Mouse (Mus musculus) spleen, postnatal 36 days (tissue): ENCODE results near the gene Fxyd7.

Experiments
- DNase-seq, 2 experiments: peaks; one replicate each; pipeline ENCODE4 v3.0.0; 2022; ENCODE audit warnings: low spot score in 2 of 2, mixed read lengths in 1 of 2

Fxyd7 gene

DNA sequence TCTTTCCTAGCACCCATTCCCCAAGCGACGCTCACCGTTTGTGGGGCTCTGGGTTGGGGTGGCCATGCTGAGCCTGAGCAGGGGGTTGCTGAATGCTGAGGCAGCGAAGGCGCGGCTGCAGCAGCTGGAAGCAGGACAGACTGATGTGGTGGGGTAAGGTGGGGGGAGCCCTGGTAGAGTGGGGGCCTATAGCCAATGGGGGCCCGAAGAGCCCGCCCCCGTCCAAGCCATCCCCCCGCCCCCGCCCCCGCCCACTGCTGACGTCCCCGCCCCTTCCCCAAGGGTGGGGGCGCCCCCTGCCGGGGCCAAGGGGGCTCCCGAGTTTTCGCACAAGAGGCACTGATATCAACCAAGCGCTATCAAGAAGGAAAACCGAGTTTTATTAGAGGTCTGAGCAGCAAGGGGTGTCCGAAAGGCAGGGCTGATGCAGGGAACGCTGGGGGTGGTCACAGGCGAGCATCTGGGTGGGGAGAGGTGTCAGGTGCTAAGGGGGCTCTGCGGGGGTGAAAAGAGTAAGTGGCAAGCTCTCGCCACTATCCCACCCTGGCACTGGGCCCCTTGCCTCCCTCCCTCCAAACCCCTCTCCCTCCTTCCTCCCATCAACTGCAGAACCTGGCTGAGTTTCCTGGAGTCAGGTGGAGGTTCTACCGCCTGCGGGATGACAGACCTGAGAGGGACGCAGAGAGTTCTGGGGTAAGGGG lies at the start of gene Fxyd7:
TSS of gene Fxyd7 (minus strand) at position 147 of the 701 bp plus-strand sequence.
- no peak for DNase-seq

DNA sequence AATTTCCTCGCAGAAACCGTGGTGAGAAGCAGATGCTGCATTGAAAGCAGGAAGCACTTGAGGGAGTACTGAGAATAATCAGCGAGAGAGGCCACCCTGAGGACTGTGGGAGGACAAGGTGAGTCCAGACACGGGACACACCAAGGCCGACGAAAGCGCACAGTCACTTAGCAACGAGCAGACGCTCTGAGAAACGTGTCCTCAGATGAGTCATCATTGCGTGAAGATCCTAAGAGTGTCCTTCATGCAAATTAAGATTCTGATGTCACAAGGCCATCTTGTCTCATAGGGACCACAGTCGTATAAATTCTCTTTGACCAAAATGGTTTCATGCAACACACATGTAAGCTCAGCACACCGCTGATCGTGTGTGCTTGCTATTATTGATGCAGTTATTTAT lies 49.5 kb upstream of the Fxyd7 start:
- DNase-seq, result no peak

DNA sequence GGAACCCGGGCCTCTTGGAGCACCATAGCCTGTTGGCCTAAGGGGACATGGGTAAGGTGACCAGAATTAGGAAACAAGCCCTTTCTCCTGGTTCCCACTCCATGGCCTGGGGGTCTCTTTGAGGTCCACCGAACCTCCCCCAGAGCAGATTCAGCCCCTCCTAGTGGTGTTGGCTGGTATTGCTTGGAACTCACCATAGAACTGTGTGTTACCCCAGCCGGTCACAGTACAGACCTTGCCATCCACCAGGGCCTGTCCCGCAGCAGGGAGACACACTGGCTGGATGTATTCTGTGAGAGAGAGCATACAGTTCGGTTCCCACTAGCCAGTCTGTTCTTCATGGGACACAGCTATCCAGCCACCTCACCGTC lies 48.3 kb upstream of the Fxyd7 start:
- no peak for DNase-seq

DNA sequence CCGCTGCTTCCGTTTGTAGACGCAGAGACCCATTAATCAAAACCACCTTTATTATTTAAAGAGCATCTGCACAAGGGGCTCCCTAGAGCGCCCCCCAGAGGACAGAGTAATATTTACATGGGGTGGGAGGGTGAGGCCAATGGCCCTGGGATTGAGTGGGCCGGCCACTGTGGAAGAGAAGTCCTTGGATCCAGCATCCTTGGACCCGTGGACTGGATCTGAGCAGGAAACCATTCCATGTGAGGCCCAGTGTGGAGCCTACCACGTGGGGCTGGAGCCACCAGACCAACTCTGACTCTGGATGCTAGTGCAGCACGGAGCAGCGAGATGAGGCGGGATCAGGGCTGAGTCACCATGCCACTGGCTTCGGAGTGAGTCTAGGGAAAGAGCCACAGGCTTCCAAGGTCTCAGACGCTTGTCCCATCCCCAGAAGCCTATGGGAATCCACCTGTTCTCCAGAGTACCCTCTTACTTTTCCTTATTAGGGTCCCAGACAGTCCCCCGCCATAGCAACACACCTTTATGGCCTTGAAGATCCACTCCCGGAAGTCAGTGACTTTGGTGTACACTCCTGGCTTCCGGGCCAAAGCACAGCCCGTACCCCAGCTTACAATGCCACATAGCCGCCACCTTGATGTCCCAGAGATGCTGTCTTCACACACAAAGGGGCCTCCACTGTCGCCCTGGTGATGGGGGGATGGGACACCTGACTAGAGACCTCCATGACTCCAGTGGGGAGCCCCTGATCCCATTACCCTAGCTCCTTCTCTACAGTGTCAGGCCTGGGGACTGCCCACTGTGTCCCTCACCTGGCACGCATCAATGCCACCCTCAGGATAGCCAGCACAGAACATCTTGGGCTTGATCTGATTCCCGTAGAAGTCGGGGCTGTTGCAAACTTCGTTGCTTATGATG lies 47.7 kb upstream of the Fxyd7 start:
- DNase-seq, result no peak

DNA sequence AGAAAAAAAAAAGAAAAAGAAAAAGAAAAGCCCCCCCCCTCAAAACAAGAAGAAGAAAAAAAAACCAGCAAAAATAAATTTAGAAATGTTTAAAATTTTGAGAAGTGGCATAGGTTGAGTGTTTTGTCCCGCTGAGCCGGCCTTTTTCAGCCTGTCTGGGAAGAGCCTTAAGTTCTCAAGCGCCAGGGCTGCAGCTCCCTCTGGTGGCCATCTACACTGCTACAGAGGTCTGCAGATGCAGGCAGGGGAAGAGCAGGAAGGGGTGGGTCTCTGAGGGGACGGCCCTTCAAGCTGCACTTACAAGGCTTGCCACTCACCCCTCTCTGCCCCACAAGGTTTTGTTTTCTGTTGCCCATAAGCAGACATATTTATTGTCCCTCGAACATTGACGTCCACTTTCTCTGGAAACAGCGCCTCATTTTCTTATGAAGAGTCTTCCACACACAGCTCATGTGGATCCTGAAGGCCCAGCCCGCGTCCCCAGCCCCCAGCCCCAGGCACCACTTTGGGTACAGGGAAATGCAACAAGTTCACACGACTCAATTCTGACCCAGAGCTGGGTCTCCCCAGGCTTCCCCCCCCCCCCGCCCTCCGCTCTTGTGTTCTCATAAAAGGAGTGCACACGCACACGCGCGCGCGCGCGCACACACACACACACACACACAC lies 46.4 kb upstream of the Fxyd7 start:
- peak; percentile 88 to 91 for DNase-seq

DNA sequence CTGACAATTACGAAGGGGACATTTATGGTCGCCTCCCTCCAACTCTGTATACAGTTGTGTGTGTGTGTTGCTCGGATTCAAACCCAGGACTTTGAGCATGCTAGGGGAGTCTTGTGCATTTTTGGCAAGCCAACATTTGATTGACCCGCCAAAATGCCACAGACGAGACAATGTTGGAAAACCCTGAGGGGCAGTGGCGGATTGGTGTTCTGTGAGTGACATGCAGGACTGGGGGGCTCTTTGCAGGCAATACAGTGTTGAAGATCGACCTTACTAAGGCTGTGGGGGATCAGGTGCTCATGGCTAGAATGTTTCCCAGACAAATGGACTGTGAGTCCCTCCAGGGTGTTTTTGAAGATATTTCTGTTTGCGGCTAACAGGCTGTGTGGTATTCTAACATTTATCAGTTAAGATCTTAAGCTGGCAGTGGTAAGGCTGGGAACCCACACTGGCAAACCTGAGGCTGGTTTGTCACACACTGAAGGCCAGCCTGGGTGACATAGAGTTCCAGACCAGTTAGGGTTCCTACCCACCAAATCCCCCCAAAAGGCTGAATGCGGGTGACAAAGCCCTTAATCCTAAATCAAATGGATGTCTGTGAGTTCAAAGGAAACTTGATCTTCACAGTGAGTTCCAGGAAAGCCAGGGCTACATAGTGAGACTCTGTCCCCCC lies 45.8 kb upstream of the Fxyd7 start:
- DNase-seq, result no peak

DNA sequence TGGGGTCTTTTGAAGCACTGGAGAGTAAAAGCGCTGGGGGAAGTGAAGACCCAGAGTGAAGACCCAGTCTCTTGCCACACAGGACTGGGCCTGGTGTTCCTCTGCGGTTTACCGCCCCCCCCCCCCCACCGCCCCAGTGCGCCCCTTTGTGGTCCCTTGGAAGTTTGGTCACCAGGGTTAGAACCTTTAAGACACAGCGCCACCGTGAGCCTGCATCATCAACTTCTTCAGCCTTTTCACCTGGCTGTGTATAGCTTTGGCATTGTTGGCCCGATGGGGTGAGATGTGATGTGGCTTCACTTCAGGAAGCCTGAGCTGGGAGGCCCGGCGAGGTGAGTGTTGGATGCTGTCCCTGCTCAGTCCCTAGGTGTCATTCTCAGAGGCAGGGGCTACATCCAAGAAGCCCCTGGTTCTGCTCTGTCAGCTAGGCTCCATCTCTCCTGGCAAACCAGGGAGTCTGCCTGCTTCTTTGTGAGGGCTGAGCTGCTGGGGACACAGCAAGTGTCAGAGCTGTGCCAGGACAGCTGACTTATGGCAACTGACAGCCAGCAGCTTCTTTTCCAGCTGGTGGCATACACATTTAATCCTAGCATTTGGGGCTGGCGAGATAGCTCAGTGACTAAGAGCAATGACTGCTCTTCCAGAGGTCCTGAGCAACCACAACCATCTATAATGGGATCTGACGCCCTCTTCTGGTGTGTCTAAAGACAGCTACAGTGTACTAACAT lies 43.7 kb upstream of the Fxyd7 start:
- DNase-seq, result no peak

DNA sequence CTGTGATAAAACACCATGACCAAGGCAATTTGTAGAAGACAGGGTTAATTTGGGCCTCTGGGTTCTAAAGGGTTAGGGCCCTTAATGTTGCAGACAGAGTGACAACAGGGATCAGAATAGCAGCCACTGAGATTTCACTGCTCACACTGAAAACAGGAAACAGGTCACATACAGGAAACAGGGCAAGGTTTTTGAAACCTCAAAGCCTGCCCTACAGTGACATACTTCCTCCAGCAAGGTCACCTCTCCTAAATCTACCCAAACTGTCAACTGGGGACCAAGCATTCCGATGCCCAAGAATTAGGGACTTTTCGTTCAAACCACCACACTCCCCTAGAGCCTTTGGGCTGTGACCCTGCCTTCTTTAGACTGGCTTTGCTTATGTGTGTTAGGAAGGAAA lies 38.5 kb upstream of the Fxyd7 start:
- peak; percentile 66 to 74 for DNase-seq

DNA sequence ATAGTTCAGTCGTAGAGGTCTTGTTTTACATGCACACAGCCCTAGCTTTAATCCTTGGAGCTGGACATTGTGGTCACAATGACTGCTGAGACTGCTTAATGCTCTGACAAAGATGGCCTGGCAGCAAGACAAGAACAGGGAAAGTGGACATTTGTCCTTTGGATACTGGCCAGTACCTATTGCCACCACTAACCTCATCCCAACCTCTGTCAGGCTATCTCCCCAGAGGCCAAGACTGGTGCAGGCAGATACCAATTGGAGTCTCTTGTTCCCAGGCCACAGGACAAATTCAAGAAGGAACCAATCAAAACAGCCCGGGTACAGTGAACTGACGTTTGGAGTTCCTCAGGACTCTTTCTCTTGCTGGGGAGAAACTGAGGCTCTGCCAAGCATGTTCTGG lies 36.9 kb upstream of the Fxyd7 start:
- no peak for DNase-seq

DNA sequence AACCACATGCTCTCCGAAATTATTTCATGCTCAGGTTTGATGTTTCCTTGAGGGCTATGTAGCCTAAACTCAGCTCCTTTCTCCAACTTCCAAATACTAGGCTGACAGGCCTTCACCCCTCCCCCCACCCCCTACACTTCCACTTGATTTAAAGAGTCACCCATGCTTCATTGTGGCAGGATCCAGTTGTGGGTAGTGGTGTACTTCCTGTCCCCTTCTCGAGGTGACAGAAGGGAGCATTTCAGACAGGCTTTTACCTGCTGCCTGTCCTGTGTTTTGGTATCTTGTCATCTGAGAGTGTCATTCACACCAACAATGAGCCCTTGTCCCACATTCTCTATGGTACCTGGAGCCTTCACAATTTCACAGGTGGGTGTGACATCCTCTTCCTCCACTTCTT lies 36.0 kb upstream of the Fxyd7 start:
- no peak for DNase-seq

DNA sequence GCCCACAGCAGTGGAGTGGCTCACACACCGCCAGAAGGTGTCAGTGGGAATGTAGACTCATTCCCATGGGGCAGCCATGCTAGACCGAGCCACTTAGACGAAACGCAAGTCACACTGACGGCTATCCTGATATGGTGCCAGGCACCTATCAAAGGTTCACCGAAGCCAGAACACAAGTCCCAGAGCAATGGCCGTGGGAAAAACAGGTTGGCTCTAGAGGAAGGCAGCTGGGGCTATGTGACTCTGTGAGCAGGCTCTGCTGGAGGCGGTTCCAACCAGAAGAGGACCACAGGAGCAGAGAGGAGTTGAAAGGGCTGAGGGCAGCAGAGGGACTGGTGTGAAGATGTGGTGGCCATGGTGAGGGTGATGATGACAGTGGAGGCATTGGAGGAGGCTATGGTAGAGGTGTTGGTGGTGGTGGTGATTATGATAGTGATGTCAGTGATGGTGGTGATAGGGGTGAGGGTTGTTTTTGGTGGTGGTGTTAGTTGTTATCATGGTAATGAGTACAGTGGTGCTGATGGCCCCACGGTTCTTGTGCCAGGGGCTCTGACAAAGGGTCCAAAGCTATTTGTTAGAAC lies 35.0 kb upstream of the Fxyd7 start:
- DNase-seq, result no peak

DNA sequence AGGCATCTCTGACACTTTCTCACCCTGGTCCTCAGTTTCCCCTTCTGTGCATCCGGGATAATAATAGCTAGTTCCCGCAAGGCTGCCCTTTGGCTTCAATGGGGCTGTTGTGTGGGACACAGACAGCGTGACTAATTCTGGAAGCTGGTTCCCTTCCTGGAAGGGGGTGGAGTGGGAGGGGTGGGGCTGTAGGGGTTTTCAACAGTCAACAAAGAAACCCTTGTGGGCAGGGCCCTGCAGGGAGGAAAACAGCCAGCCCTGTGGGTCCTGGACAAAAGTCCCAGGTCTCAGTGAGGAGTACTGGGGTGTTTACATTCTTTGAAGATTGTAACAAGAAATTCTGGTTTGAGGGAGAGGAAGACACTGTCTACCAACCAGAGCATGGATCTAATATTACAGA lies 33.9 kb upstream of the Fxyd7 start:
- no peak for DNase-seq

DNA sequence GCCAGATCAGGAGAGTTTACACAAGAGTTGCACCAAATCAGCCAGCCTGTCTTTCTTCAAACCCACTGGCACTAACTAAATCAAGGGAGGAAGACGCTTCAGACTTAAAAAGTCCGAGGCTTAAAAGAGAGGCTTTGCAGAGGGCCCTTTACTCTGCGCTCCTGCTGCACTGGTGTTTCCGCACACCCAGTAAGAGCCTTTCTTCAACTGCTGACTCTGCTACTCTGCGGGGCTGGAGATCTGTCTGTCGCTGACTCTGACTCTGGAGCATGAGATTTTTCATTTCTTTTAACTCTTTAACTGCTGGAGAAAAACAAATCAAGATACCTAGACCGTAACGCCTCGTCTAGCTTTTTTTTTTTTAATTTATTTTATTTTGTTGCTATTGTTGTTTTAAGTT lies 32.9 kb upstream of the Fxyd7 start:
- DNase-seq, result no peak

DNA sequence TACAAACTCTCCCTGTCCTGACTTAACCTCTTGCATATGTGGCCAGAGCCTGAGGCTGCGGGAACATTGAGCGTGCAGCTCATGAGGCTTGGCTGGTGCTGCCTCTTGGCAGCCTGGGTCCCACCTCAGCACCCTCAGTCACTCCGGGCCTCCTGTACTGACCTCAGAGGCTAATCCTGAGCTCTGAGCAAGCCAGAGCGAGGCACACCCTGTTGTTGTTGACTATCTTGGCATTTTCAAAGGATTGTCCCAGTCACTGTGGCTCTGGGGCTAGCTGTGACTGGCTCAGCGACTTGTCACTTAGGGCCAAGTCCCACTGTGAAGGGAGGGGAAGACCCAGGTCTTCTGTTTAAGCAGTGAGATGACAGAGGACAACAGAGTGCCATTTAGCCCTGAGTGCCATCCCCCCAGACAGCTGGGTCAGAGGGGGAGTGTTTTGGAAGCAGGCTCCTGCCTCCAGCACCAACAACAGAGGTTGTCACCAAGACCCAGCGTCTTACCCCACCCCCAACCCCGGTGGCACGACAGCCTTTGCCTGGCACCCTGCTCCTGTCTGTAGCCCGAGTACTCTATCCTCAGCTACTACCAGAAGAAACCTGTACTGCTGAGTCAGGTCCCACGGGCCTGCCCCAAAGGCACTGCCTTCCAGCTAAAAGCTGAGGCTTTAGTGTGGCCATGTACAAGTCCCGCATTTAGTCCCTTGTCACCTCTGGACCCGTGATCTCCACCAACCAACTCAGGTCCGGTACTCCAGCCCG lies 31.7 kb upstream of the Fxyd7 start:
- DNase-seq, result no peak

DNA sequence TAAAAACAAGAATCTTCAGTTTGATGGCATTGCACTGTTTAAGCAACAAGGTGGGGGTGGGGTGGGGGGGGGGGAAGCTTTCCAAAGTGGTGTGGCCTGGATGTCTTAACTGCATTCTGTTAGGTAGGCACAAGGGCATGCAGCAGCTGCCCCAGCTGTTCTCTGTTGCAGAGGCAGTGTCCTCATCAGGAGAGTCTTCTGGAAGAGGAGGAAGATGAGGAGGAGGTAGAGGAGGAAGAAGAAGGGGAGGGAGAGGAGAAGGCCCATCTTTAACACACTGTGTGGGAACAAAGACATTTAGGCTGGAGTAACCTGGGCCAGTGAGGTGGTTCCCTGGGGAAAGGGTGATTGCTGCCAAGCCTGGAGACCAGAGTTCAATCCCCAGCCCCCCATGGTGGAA lies 30.8 kb upstream of the Fxyd7 start:
- no peak for DNase-seq

DNA sequence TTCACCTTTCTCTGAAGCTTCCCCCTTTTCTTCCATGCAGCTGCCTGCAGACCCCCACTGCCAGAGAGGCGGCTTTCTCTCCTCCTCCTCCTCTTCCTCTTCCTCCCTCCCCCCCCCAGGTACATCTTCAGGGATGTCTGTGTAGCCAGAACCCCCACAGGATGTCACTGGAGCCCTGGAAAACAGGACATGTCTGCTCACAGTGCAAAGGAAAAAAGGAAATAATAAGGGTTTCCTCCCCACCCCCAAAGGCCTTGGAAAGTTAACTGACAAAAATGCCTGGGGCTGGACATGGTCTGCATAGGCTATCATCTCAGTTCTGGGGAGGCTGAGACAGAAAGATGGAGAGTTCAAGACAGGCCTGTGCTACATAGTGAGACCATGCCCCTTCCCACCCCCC lies 29.8 kb upstream of the Fxyd7 start:
- no peak for DNase-seq

DNA sequence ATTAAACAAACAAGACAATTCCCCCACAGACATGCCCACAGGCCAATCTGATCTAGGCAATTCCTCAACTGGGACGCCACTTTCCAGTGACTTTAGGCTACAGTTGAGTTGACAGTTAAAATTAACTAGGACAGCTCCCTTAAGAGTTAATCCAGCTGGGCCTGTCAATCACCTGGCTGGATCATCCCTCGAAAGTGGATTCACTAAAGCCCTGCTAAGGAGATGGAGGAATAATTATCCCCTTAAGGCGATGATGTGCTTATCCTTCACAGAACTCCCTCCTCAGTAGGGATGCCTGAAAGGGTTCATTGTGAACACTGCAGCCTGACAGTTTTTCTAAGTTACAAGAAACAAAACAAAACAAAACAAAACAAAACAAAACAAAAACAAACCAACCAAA lies 29.3 kb upstream of the Fxyd7 start:
- DNase-seq, result no peak

DNA sequence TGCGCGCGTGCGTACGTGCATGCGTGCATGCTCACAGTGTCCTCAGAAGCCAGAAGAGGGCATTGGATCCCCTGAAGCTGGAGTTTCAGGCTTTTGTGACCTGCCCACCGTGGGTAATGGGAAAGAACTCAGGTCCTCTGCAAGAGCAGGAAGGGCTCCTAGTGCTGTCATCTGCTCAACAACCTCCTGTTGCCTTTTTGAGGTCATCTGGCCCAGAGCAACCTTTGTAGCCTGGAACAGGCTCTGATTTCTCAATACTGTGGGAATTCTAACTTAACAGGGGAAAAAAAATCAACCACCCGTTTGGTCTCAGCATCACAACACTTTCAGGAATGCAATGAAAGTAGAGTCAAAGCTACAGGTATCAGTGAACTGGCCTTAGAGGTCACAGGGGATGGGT lies 28.4 kb upstream of the Fxyd7 start:
- DNase-seq, result no peak

DNA sequence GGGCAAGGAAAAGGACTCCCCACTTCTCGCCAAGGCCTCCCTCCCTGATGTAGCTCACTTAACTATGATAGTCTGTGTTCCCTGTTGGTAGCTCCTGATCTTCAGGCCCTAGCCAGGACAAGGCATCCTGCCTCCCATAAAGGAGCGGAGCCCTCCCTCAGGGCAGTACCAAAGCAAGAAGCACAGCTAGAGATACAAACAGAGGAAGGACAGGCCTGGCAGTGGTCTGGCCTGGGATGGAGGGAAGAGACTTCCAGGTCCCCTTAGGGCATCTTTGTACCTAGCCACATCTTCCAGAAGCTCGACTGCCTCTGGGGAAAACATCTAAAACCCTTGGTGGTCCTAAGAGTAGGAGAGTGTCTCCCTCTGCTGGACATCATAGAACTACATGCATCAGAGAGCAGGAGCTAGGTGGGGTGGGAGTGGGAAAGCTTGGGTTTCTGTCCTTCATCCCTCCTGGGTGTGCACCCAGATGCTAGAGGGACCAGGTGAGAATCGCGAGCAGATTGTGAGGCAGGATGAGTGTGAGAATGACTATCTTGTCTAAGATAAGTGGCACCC lies 26.7 kb upstream of the Fxyd7 start:
- DNase-seq, result peak in 1 of 2 experiments; percentile 35

DNA sequence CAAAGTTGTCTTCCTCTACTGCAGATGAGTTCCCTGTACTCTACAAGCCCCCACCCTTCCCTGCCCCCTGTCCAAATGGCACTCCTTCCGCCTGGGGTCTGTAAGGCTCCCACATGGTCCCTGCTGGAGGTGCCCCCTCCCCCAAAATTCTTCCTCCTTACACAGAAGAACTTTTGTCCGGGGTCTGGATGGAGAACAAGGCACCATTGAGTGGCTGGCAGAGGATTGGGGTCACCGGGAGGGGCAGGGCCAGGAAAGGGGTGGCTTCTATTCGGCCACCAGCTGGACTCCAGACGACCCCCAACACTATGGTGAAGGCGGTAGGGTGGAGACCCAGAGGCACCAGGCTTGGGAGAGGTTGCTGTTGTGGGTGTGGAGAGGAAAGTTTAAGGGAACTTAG lies 26.2 kb upstream of the Fxyd7 start:
- DNase-seq, result no peak
